Mouse (Mus musculus): ENCODE measurements around the gene Rab4b.
A peak's percentile ranks its signal among the peaks of the same experiment; 100 is the strongest.

Rab4b gene

GRCm38 (mm10) chr7:27159882-27160281 lies 18.8 kb downstream of the Rab4b start:
- DNase-seq (ENCODE audit: low spot score in 2 of 2): peak; percentile 69 to 81

- DNase-seq (ENCODE audit: low spot score in 2 of 2): no peak
Measured at GRCm38 (mm10) chr7:27159256-27159655, 19.4 kb downstream of the Rab4b start.

GRCm38 (mm10) chr7:27158171-27158570 lies 20.5 kb downstream of the Rab4b start:
- DNase-seq (ENCODE audit: low spot score in 2 of 2): no peak

- no peak for DNase-seq (ENCODE audit: low spot score in 2 of 2)
Measured at GRCm38 (mm10) chr7:27156005-27156404, 22.7 kb downstream of the Rab4b start.

GRCm38 (mm10) chr7:27153205-27153764 lies 25.4 kb downstream of the Rab4b start, which contains the start of gene Cyp2t4:
Gene Cyp2t4, plus strand, starts transcription at chr7:27153714.
- no peak for DNase-seq (ENCODE audit: low spot score in 2 of 2)

- DNase-seq (ENCODE audit: low spot score in 2 of 2): no peak
Measured at GRCm38 (mm10) chr7:27136410-27136996, 42.2 kb downstream of the Rab4b start.

GRCm38 (mm10) chr7:27133757-27134156 lies 44.9 kb downstream of the Rab4b start:
- no peak for DNase-seq (ENCODE audit: low spot score in 2 of 2)

GRCm38 (mm10) chr7:27133156-27133555 lies 45.5 kb downstream of the Rab4b start:
- DNase-seq (ENCODE audit: low spot score in 2 of 2): no peak

GRCm38 (mm10) chr7:27132588-27132987 lies 46.1 kb downstream of the Rab4b start:
- peak in 1 of 2 experiments; percentile 10 for DNase-seq (ENCODE audit: low spot score in 2 of 2)

GRCm38 (mm10) chr7:27131387-27131786 lies 47.3 kb downstream of the Rab4b start:
- no peak for DNase-seq (ENCODE audit: low spot score in 2 of 2)

- DNase-seq (ENCODE audit: low spot score in 2 of 2): no peak
Measured at GRCm38 (mm10) chr7:27130521-27131370, 48.0 kb downstream of the Rab4b start.

- no peak for DNase-seq (ENCODE audit: low spot score in 2 of 2)
Measured at GRCm38 (mm10) chr7:27129811-27130210, 48.9 kb downstream of the Rab4b start.

GRCm38 (mm10) chr7:27128946-27129345 lies 49.8 kb downstream of the Rab4b start:
- no peak for DNase-seq (ENCODE audit: low spot score in 2 of 2)

GRCm38 (mm10) chr7:27128162-27128561 lies 50.5 kb downstream of the Rab4b start:
- DNase-seq (ENCODE audit: low spot score in 2 of 2): no peak

- no peak for DNase-seq (ENCODE audit: low spot score in 2 of 2)
Measured at GRCm38 (mm10) chr7:27124969-27125368, 53.7 kb downstream of the Rab4b start.

GRCm38 (mm10) chr7:27124305-27124832 lies 54.3 kb downstream of the Rab4b start:
- no peak for DNase-seq (ENCODE audit: low spot score in 2 of 2)

GRCm38 (mm10) chr7:27119676-27120075 lies 59.0 kb downstream of the Rab4b start, which contains the start of gene Cyp2f2:
Gene Cyp2f2, plus strand, starts transcription at chr7:27119909.
- no peak for DNase-seq (ENCODE audit: low spot score in 2 of 2)
